Mouse (Mus musculus) gonadal fat pad, adult 2 months (tissue): Measurements from ENCODE around the gene Setdb1. TPM values are rescaled to one million over a fixed set of nuclear protein-coding genes. Genes with fewer than 3 reads are reported as not detected.

Source experiments
- DNase-seq: peaks from one replicate; pipeline ENCODE4 v3.0.0-alpha.2; 2012; ENCODE audit warnings: low read depth
- polyA plus RNA-seq: library from polyadenylated mRNA; depleted of rRNA; stranded (reverse); fragments of >200 nt; gene quantifications from 2 replicates; pipeline ENCODE4 v1.2.3, GENCODE M21; 2012

Setdb1 gene
- polyA plus RNA-seq, 1 experiment: 16.1 TPM

DNA sequence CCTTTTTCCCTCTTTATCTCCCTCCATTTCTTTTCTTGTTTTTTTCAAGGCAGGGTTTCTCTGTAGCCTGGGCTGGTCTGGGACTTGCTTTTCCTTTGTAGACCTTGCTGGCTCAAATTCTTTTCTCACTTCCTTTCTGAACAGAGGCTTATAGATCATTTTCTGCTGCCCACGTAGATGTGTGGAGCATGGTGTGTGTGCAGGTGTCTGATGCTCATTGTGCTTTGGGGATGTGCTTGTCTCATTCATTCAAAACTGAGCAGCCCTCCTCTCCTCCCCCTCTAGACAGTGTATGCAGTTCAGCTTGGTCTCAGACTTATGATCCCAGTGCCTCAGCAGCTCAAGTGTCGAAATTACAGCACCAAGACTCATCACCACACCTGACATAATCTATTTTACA is 37.9 kb downstream of the Setdb1 start:
- no peak for DNase-seq

DNA sequence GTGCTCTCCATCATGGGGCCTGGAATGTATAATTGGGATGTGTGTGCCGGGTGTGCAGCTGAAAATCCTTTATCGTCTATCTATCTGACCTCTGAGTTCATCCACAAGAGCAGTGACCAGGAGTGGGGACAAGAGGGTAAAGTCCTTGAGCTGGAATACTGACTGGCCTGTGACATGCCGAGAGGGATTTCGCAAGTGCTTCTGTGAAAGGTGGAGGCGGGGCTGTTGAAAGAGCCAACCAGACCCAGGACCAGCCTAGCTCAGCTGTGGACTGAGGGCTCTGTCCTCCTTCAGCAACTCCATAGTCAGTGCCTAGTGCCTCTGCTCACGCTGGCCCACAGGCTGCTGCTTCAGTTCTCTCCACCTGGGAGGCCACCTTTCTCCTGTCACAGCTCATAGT is 38.5 kb downstream of the Setdb1 start:
- DNase-seq: no peak

DNA sequence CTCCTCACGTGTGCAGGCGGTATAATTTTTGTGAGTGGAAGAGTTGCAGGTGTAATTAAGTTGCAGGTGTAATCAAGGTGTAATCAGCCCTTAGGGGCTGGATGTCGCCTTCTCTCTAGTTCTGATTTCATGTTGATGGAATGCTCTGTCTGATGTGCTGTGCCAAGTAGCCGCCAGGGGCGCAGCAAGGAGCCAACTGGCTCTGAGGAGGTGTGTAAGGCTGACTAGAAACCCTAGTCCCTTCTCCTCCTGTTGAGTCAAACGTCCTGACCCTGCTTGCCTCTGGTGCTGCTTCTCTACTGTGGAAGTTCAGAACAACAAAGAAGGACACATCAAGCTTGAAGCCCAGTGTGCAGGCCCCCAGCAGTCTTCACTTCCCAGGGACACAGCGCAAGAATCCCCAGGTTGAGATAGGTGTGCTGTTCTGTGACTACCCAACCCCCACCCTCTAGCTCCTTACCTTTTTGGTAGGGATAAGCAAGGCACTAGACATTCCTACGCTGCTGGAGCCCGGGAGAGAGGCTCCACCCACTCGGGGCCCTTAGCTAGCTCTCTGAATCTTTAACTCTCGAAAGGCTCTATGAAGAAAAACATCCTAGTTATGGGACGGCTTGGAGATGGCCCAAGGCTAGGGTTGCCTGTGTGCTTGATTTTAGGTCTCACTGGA is 39.5 kb downstream of the Setdb1 start:
- DNase-seq: peak; percentile 90

DNA sequence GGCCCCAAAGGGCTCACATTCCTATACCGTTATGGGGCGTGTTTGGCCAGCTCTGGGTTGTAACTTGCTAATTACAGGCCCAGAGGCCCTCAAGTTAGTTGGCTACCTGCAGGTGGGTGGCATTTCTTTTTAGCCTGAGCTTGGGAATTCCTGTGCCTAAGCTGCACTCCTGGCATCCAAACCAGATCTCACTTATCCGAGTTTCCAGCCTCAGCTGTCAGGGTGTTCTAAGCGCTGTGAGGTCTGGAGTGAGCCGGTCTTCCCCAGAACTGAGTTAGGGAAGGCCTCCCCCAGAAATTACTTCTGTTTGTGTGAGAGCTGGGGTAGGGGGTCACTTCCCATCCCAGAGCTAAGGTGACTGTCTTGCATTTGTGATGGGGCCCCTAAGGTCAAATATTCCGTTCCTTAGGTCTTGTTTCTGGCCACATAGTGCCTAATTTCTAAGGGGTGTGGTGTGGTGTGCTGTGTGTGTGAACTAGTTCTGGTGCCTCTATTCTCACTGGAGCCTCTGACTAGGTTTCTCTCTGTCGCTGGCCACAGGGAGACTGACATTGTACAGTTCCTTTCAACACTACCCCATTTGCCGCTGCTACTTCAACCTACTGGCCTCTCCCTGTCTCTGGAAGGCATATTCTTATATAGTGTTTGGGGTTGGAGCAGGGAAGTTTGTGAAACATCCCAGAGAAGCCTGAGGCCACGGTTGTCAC is 41.0 kb downstream of the Setdb1 start:
- no peak for DNase-seq

DNA sequence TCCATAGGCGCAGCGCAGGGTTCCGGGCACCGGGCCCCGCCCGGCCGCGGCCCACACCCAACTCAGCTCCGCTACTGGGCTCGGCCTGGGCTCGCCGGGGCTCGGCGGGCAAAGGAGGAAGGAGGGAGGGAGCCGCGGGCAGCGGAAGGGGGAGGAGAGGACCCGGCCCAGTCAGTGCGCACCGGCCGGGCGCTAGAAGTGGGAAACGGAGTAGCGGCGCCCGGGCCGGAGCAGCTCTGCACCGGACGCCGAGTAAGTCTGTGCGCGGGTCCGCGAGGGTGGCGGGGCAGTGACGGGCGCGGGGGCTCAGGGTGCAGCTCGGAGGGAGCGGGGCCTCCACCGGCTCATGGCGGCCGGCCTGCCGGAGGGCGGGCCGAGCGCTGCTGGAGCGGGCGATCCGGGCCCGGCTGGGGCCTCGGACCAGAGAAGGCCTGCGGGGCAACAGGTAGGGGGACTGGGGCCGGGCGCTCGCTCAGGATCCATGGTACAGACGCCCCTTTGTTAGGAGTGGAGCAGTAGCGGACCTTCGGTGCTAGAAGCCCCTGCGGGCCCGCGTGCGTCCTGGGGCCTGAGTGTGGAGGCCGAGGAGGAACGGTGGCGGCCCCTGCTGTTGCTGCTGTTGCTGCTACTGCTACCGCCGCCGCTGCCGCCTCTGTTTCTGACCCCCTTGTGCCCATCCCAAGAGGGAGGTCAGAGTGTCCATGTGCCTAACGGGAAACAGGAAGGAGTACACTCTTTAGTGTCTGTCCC is 41.7 kb downstream of the Setdb1 start:
- no peak for DNase-seq

DNA sequence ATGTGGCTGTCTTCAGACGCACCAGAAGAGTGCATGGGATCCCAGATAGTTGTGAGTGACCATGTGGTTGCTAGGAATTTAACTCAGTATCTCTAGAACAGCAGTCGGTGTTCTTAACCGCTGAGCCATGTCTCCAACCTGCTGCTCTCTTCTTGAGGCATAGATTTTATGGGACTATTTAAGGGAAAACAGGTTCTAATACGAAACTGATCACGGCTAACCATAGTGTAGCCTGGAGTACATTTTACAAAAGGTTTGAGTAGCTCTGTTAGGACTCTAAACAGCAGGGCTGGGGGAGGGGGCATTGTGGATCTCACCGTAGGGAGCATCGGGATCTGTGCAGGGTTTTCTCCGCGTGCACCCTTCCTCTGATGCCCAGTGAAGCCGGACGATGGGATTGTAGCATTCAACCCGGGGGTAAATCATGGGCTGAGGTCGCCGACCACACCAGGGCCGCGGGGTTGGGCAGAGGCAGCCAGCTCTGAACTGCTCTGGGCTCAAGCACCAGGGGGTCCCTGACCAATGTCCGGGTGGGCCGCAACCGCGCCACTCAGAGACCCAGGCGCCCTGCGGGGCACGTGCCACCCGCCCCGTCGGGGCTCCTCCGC is 42.4 kb downstream of the Setdb1 start, which contains the start of gene Cers2:
Gene Cers2 (plus strand): TSS at position 306 of the 608 bp plus-strand sequence.
- DNase-seq: no peak

DNA sequence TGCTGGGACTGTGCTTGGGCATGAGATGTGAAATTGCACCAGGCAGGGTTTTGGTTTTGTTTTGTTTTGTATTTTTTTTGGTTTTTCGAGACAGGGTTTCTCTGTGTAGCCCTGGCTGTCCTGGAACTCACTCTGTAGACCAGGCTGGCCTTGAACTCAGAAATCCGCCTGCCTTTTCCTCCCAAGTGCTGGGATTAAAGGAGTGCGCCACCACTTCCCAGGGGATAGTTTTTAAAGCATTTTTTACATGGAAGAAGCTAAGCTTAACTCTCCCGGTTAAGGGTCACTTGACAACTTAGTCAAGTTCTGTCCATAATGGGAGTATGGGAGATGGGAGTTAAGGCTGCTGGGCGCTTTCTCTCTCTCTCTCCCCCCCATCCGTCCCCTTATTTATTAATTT is 42.9 kb downstream of the Setdb1 start:
- DNase-seq: no peak

DNA sequence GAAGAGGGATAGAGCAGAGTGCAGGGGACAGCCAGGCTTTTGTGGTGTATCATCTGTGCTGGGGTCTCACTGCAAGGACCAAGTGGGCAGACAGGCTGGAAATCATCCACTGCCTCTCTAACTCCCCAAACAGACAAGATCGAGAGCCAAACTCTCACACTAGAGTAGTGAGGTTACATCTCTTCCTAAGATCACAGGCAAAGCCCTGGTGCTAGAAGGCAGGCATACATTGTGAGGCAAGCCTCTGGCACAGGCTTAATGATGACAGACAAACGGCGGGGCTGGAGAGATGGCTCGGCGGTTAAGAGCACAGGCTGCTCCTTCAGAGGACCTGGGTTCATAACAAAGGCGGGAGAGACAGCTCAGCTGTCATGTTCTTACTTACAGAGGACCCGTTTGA is 43.5 kb downstream of the Setdb1 start:
- DNase-seq: no peak

DNA sequence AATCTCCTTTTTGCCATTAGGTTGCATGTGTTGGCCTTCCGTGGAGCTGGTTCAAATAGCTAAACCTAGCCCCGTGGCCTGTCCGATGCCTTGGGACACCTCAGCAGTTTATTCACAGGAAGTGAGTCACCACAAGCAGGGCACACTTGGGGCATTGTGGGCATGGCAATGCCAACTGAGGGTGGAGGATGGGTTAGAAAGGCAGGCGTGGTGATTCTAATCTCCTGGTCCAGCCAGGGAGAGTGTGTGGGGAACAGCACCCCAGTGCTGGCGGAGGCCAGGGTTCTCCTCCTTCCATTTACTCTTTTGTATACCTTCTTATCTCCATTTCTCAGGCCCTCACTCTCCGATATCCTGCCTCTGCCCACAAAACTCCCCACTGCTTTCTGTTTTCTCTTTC is 44.4 kb downstream of the Setdb1 start:
- DNase-seq: no peak

DNA sequence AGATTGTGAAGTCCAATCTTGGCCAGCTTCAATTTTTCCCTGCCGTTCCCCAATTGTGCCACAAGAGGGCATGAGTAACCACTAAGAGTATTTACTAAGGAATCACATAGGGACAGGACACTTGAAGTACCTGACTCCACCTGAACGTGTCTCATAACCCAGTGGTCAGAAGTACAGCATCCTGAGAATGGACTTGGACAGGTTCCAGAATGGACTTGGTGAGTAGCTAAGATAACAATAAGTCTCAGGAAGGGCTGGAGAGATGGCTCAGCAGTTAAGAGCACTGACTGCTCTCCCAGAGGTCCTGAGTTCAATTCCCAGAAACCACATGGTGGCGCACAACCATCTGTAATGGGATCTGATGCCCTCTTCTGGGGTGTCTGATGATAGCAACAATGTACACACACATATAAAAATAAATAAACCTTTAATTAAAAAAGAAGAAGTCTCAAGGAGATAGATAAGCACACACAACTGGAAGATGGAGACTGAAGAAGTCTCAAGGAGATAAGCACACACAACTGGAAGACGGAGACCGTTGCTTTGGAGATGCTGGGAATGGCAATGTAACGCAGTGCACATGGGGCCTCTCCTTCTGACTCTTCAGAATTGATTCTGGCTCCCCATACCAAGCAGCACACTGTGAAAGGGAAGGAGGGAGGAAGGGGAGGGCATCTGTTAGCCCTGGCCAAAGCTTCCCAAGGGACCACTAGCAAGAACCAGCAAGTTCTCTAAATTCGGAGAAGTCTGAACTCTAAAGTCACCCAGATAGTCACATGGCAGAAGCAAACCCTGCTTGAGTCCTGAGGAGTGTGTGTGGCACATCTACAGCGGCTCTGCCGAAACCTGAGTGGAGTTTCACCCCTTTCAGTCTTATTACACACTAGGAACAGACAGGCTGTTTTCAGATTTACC is 45.8 kb downstream of the Setdb1 start:
- no peak for DNase-seq

DNA sequence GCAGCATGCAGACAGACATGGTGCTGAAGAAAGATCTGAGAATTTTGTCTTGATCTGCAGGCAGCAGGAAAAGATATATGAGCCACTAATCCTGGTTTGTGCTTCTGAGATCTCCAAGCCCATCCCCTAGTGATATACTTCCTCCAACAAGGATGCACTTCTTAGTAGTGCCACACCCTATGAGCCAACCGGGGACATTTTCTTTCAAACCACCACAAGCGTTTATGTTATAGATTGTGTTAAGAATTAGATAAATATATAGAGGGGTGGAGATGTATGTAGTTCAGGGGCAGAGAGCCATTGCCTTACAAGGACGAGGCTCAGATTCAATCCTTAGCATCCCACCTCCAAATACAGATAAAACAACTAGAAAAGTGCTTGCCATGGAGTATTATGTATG is 46.5 kb downstream of the Setdb1 start:
- no peak for DNase-seq

DNA sequence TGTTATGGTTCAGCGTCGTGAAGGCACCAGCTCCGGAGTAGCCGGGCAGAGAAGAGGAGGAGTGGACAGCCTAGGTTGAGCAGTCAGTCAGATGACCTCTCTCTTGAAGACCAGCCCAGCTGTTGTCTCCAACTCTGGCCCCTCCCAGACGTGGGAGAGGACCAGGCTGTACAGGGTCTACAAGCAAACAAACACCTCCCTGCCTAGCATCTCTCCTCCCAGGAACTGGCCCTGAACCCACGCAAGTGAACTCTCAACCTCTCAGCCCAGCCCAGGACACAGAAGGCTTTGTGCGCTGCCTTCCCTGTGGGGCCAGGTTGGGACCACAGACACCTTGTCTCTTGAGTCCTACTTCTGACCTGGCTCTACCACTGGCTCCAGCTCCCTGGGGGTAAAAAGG is 49.9 kb downstream of the Setdb1 start, which contains the start of gene Anxa9:
Gene Anxa9 (minus strand): TSS at position 77 of the 400 bp plus-strand sequence.
- DNase-seq: no peak

DNA sequence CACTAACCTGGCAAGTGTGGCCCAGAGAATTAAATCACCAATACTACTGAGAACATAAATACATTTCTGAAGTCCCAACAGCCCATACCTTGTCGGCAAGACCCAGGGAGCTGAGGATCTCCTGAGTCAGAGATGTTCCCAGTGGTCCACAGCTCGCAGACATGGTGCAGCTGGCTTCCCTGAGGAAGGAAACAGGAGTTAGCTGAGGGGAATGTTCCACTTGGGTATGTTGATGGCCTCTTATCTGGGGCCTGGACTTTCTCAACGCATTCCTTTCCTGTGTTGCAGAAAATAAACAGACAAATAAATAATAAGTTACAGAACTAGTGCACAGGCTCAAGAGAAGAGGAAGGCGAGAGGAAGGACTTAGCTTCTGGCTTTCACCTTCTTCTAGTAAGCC is 50.8 kb downstream of the Setdb1 start:
- no peak for DNase-seq

DNA sequence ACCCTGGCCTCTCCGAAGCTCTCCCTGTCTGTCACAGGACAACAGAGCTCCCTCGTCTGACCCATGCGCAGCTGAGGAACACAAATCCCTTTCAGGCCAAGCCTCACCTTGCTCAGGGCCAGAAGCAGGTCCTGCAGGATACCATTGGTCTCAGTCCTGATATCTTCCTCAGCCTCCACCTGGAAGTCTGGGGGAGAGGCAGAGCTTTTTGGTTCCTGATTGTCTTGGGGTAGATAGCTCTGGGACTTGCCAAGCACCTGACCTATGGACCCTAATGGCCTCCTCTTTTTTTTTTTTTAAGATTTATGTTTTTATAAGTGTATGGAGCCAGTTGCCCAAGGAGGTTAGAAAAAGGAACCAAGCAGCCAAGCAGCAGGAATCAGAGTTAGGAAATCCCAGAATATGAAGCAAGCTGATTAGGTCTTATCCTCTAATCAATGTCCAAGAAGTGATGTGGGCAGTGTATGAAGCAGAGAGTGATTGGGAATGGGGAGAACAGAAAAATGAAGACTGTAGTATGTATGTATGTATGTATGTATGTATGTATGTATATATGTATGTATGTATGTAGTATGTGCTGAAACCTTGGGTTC is 55.7 kb downstream of the Setdb1 start:
- DNase-seq: no peak

DNA sequence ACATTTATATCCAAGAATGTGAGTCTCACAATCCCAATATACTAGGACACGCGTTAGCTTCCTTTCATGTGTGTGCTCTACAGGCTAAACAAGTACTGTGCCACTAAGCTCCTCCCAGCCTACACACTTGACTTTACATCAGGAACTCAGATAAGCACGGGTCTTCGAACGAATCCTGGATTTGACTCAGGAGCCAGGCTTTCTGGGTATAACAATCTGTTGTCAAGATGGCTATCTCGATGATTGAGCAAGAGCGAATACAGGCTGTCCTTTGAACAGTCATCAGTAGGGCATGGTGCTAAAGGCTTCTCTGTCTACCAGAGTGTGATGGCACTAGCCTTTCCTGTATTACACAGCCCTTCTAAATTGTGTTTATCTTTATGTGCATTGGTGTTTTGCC is 59.0 kb downstream of the Setdb1 start:
- peak; percentile 95 for DNase-seq

DNA sequence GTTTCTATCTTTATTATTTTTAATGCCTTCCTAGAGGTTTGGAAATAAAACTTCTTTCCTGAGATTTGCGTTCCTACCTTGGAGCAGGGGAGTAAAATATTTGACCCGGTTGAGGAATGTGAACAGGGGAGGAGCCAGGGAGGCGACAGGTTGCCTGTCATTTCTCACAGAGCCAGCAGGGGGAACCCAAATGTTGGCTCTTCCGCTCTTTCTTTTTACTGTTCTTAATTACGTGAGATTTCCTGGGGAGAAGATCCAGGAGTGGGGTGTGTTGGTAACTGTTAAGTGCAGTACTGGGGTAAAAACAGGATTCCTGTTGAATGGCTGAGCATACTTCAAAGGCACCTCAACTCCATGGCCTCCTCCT is 60.9 kb downstream of the Setdb1 start:
- DNase-seq: no peak

DNA sequence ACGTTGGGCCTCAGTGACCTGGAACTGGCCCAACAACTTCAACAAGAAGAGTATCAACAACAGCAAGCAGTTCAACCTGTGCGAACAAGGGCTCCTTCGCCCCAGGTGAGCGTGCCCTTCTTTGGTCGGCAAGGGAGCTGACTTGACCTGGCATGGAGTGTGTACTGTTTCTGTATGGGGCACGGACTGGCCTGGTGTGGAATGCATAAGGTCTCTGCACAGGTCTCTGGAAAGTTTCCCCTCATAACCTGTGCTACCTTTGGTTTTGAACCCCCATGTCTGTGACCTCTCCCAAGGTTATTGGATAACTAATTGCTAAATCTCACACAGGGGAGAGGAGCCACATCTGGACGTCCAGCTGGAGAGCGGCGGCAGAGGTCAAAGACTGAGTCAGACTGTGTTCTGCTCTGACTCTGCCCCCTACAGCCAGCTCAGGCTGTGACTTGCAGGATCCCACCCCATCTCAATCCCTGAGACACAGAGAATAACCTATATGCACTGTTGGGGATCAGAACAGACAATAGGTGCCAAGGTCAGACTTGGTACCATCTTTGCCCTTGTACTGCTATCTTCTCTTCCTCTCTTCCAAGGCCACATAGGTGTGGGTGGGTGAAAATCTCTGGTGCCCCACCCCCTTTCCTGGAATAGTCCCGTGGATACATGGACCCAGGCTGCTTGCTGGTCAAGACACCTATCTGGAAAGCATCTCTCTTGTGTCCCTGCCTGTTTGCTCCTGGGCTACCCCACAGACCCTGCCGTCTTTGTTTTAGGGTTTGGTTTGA is 61.5 kb downstream of the Setdb1 start:
- DNase-seq: no peak

DNA sequence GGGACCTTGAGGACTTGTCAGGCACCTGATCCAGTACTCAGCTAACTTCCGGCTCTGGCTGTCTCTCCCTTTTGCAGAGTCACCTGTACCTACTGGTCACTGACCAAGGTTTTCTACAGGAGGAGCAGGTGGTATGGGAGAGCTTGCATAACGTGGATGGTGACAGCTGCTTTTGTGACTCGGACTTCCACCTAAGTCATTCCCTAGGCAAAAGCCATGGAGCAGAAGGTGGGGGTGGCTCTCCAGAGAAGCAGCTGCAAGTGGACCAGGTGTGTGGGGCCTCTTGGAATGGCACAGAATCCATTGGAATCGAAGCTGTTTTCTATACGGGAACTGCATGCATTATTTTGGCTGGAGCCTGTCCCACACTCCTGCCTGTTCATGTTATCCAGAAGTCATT is 62.3 kb downstream of the Setdb1 start:
- no peak for DNase-seq

DNA sequence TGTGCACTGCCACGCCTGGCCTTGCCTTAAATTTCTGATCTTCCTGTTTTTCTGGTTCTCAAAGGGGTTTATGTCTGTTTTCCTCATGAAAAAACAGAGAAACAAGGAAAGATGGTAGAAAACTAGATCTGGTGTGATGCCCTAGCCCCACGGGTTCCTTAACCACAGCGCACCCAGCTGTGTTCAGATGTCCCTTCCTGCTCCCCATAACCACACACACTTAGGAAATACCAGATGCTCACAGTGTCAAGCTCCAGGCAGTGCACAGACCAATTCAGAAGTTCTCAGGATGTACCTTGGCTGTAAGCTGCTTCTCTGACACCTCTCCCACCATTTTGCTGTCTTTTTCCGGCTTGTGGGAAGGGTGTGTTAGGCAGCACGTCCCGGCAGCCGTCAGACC is 62.7 kb downstream of the Setdb1 start:
- no peak for DNase-seq

DNA sequence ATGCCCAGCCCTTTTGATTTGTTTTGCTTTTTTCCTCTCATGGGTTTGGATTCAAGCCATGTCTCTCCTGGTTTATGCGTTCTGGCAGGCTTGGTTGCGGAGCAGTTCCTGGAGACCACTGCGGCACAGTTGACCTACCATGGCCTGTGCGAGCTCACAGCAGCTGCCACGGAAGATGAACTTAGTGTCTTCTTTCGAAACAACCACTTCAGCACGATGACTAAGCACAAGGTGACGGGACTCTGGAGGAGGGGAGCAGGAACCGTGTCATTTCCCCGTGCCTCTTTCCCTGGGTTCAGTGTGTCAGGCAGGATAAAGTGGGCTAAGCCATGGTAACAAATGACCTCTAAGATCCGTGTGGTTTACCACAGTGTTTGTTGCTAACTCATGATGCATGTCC is 63.5 kb downstream of the Setdb1 start:
- no peak for DNase-seq
